Mouse (Mus musculus): ENCODE measurements around the gene Gm13288.
"Not testable (repeated sequence)": the region's sequence is repeated elsewhere in the genome, so short reads cannot be mapped to it uniquely, and the experiment has no call there.

The Gm13288 gene

GRCm38 (mm10) chr4:88802954-88803353 lies 2.4 kb upstream of the Gm13288 start, which contains the start of gene Gm13287:
Gm13287 (plus strand) TSS chr4:88803254.
- DNase-seq (ENCODE audit: low spot score) = not testable (repeated sequence)

- not testable (repeated sequence) for DNase-seq (ENCODE audit: low spot score)
Measured at GRCm38 (mm10) chr4:88805761-88806160, 430 bp downstream of the Gm13288 start.

GRCm38 (mm10) chr4:88815928-88816327 lies 10.6 kb downstream of the Gm13288 start, which contains the start of gene Ifna7:
Ifna7 (plus strand) TSS chr4:88816228.
- DNase-seq (ENCODE audit: low spot score) = no peak

GRCm38 (mm10) chr4:88819659-88820058 lies 14.3 kb downstream of the Gm13288 start, which contains the start of gene Ifna11:
Ifna11 (plus strand) TSS chr4:88819959.
- DNase-seq (ENCODE audit: low spot score) = no peak

GRCm38 (mm10) chr4:88822995-88823394 lies 17.7 kb downstream of the Gm13288 start:
- DNase-seq (ENCODE audit: low spot score) = no peak

- DNase-seq (ENCODE audit: low spot score) = not testable (repeated sequence)
Measured at GRCm38 (mm10) chr4:88827116-88827515, 21.8 kb downstream of the Gm13288 start, which contains the start of gene Ifna6. Ifna6 (plus strand) TSS chr4:88827416.

GRCm38 (mm10) chr4:88830523-88830922 lies 25.2 kb downstream of the Gm13288 start:
- peak; percentile 26 for DNase-seq (ENCODE audit: low spot score)

- DNase-seq (ENCODE audit: low spot score) = not testable (repeated sequence)
Measured at GRCm38 (mm10) chr4:88835225-88835624, 29.9 kb downstream of the Gm13288 start, which contains the start of gene Ifna5. Ifna5 (plus strand) TSS chr4:88835525.

GRCm38 (mm10) chr4:88838828-88839227 lies 33.5 kb downstream of the Gm13288 start:
- DNase-seq (ENCODE audit: low spot score) = no peak

- no peak for DNase-seq (ENCODE audit: low spot score)
Measured at GRCm38 (mm10) chr4:88840058-88840457, 34.7 kb downstream of the Gm13288 start.

- no peak for DNase-seq (ENCODE audit: low spot score)
Measured at GRCm38 (mm10) chr4:88841438-88841911, 36.1 kb downstream of the Gm13288 start, which contains the start of gene Ifna4. Ifna4 (plus strand) TSS chr4:88841861.

GRCm38 (mm10) chr4:88845334-88845733 lies 40.0 kb downstream of the Gm13288 start:
- no peak for DNase-seq (ENCODE audit: low spot score)

GRCm38 (mm10) chr4:88849698-88850097 lies 44.4 kb downstream of the Gm13288 start, which contains the start of gene Ifna1:
Ifna1 (plus strand) TSS chr4:88850087.
- DNase-seq (ENCODE audit: low spot score) = no peak

- no peak for DNase-seq (ENCODE audit: low spot score)
Measured at GRCm38 (mm10) chr4:88851026-88851763, 45.9 kb downstream of the Gm13288 start.

Measured in layer of hippocampus, adult 11-12 months (tissue).